Comparison of ENCODE assay signal across 10 mouse cellular contexts in genomic region chr2:103595028-103595651, GRCm38 (mm10). TPM values are rescaled to one million over a fixed set of nuclear protein-coding genes. Genes with fewer than 3 reads are reported as not detected.
DNase-seq lines count a peak whose midpoint lies in the region; ATAC-seq and TF ChIP-seq lines count a peak whose summit lies in the region.
"Had no signal": no experiment of that assay in that cellular context is flagged by ENCODE, and none has a peak within 500 bp of the region (broad histone marks: within the 10 kb centered on the region; RNA-seq: fewer than 3 reads in every experiment).

No protein-coding gene starts in this region.

- ATAC-seq in midbrain, embryonic 16.5 days = no peak
- no peak for ATAC-seq in intestine, embryonic 15.5 days
- ATAC-seq in liver, postnatal 0 days = peak; percentile 73

- DNase-seq in midbrain, embryonic 10.5 days (ENCODE audit: low spot score) = no peak
- DNase-seq in kidney, postnatal 14 days = peak; percentile 55
- no peak for DNase-seq in liver, postnatal 0 days
- DNase-seq in thymus, postnatal 4 days = no peak
- no peak for DNase-seq in left cerebral cortex, adult 9 months (ENCODE audit: low spot score in 2 of 2)
- DNase-seq: lung, embryonic 14.5 days had no signal

- H3K4me2 ChIP-seq in midbrain, embryonic 16.5 days (ENCODE audit: low read length) = no peak overlapping the region
- H3K4me2 ChIP-seq in intestine, embryonic 15.5 days (replicated peaks) = no peak overlapping the region
- H3K4me2 ChIP-seq in liver, postnatal 0 days (ENCODE audit: low read depth, low read length) = peak overlapping the region; percentile 29
- H3K4me2 ChIP-seq: lung, embryonic 14.5 days; midbrain, embryonic 11.5 days; neural tube, embryonic 15.5 days had no signal

- H3K27ac ChIP-seq in midbrain, embryonic 10.5 days (replicated peaks) = peak overlapping the region; percentile 49
- no peak overlapping the region for H3K27ac ChIP-seq in midbrain, embryonic 16.5 days (ENCODE audit: low read length)
- H3K27ac ChIP-seq in intestine, embryonic 15.5 days = 0 out of 2 replicates have a peak overlapping the region, but pooled peaks have one; percentile 45
- H3K27ac ChIP-seq in liver, postnatal 0 days (ENCODE audit: low read depth) = peak overlapping the region; percentile 69
- H3K27ac ChIP-seq: neural tube, embryonic 15.5 days had no signal

- H3K4me3 ChIP-seq in midbrain, embryonic 10.5 days = no peak overlapping the region
- no peak overlapping the region for H3K4me3 ChIP-seq in midbrain, embryonic 16.5 days (ENCODE audit: low read depth, low read length)
- H3K4me3 ChIP-seq in intestine, embryonic 15.5 days (replicated peaks) = no peak overlapping the region
- no peak overlapping the region for H3K4me3 ChIP-seq in liver, postnatal 0 days (ENCODE audit: low read depth, low read length)
- H3K4me3 ChIP-seq: neural tube, embryonic 15.5 days had no signal

- H3K27me3 ChIP-seq in midbrain, embryonic 10.5 days (ENCODE audit: low read depth, poor library complexity, severe bottlenecking) = no peaks in the 10 kb centered on the region
- no peaks in the 10 kb centered on the region for H3K27me3 ChIP-seq in midbrain, embryonic 16.5 days (ENCODE audit: control insufficient read depth, insufficient read depth, low read depth, low read length)
- no peaks in the 10 kb centered on the region for H3K27me3 ChIP-seq in intestine, embryonic 15.5 days (replicated peaks)
- no peaks in the 10 kb centered on the region for H3K27me3 ChIP-seq in liver, postnatal 0 days (ENCODE audit: insufficient read depth, low read length)
- H3K27me3 ChIP-seq: neural tube, embryonic 15.5 days had no signal

- H3K9ac ChIP-seq in midbrain, embryonic 16.5 days (ENCODE audit: low read depth, low read length) = no peak overlapping the region
- no peak overlapping the region for H3K9ac ChIP-seq in intestine, embryonic 15.5 days
- 0 out of 2 replicates have a peak overlapping the region, but pooled peaks have one; percentile 3 for H3K9ac ChIP-seq in liver, postnatal 0 days (replicated peaks)
- H3K9ac ChIP-seq: lung, embryonic 14.5 days; neural tube, embryonic 15.5 days had no signal

- H3K4me1 ChIP-seq in midbrain, embryonic 10.5 days = peaks cover 53% of the 10 kb centered on the region
- H3K4me1 ChIP-seq in midbrain, embryonic 16.5 days (ENCODE audit: control insufficient read depth, insufficient read depth, low read length) = peaks cover 15% of the 10 kb centered on the region
- peaks cover 20% of the 10 kb centered on the region for H3K4me1 ChIP-seq in intestine, embryonic 15.5 days (replicated peaks)
- H3K4me1 ChIP-seq in liver, postnatal 0 days (ENCODE audit: insufficient read depth) = peaks cover 30% of the 10 kb centered on the region

- TF ChIP-seq EP300 in liver, postnatal 0 days (IDR thresholded peaks at IDR 0.05; ENCODE audit: low read depth) = no peak

- no peaks in the 10 kb centered on the region for H3K9me3 ChIP-seq in midbrain, embryonic 10.5 days (replicated peaks)
- H3K9me3 ChIP-seq in midbrain, embryonic 16.5 days (replicated peaks; ENCODE audit: control insufficient read depth, low read length, poor library complexity, severe bottlenecking) = no peaks in the 10 kb centered on the region
- no peaks in the 10 kb centered on the region for H3K9me3 ChIP-seq in intestine, embryonic 15.5 days
- no peaks in the 10 kb centered on the region for H3K9me3 ChIP-seq in liver, postnatal 0 days (ENCODE audit: low read length)
- H3K9me3 ChIP-seq: neural tube, embryonic 15.5 days had no signal

- no peak for TF ChIP-seq CTCF in liver, postnatal 0 days (IDR thresholded peaks at IDR 0.05; ENCODE audit: low read depth)

- 71% methylated on average over 5 of the region's 5 CpGs for WGBS in midbrain, embryonic 10.5 days
- 64% methylated on average over 5 of the region's 5 CpGs for WGBS in midbrain, embryonic 16.5 days
- 43% methylated on average over 5 of the region's 5 CpGs for WGBS in intestine, embryonic 15.5 days
- 47% methylated on average over 5 of the region's 5 CpGs for WGBS in liver, postnatal 0 days (ENCODE audit: insufficient replicate concordance)

- H3K36me3 ChIP-seq in midbrain, embryonic 10.5 days = no peaks in the 10 kb centered on the region
- no peaks in the 10 kb centered on the region for H3K36me3 ChIP-seq in midbrain, embryonic 16.5 days (ENCODE audit: control insufficient read depth, insufficient read depth, low read length)
- H3K36me3 ChIP-seq in intestine, embryonic 15.5 days = no peaks in the 10 kb centered on the region
- no peaks in the 10 kb centered on the region for H3K36me3 ChIP-seq in liver, postnatal 0 days (replicated peaks; ENCODE audit: insufficient read depth, low read length)
- H3K36me3 ChIP-seq: neural tube, embryonic 15.5 days had no signal

RNA-seq across cellular contexts. Expression of gene Abtb2, which starts 29.0 kb away (rescaled TPM):
- 11.5 and 14.9 TPM in 2 replicates for polyA plus RNA-seq in midbrain, embryonic 10.5 days (2016; fragmentation: Nextera tagmentation; extraction: Ambion mirVana)
- polyA plus RNA-seq in midbrain, embryonic 16.5 days (2015; fragmentation: Nextera tagmentation; extraction: Ambion mirVana) = 8.7 and 9.0 TPM in 2 replicates
- 4.5 and 4.8 TPM in 2 replicates for polyA plus RNA-seq in intestine, embryonic 15.5 days (2015; fragmentation: Nextera tagmentation; extraction: Ambion mirVana)
- 1.8 and 2.1 TPM in 2 replicates for polyA plus RNA-seq in liver, postnatal 0 days (2015; fragmentation: Nextera tagmentation; extraction: Ambion mirVana)
